Mouse (Mus musculus) right cerebral cortex, postnatal 25 days (tissue): ENCODE data around the gene Zic1.

Experiments used
- DNase-seq: peaks from one replicate; pipeline ENCODE4 v3.0.0; 2022

Gene Zic1

GRCm38 (mm10) chr9:91365664-91366063 lies at the start of gene Zic1:
TSS of gene Zic1 (minus strand) at chr9:91365810.
- no peak for DNase-seq

- DNase-seq = no peak
Observed at GRCm38 (mm10) chr9:91414007-91414661, 48.5 kb upstream of the Zic1 start.

GRCm38 (mm10) chr9:91409771-91410170 lies 44.2 kb upstream of the Zic1 start:
- no peak for DNase-seq

- DNase-seq = no peak
Observed at GRCm38 (mm10) chr9:91406258-91406763, 40.7 kb upstream of the Zic1 start.

GRCm38 (mm10) chr9:91405753-91406178 lies 40.2 kb upstream of the Zic1 start:
- no peak for DNase-seq

GRCm38 (mm10) chr9:91404905-91405752 lies 39.5 kb upstream of the Zic1 start:
- no peak for DNase-seq

GRCm38 (mm10) chr9:91404229-91404628 lies 38.6 kb upstream of the Zic1 start:
- no peak for DNase-seq

- no peak for DNase-seq
Observed at GRCm38 (mm10) chr9:91401471-91401870, 35.9 kb upstream of the Zic1 start.

- no peak for DNase-seq
Observed at GRCm38 (mm10) chr9:91400482-91401093, 35.0 kb upstream of the Zic1 start.

GRCm38 (mm10) chr9:91399976-91400375 lies 34.4 kb upstream of the Zic1 start:
- no peak for DNase-seq

- no peak for DNase-seq
Observed at GRCm38 (mm10) chr9:91395066-91395772, 29.6 kb upstream of the Zic1 start.

GRCm38 (mm10) chr9:91394211-91394646 lies 28.6 kb upstream of the Zic1 start:
- DNase-seq = no peak

GRCm38 (mm10) chr9:91393376-91394068 lies 27.9 kb upstream of the Zic1 start:
- no peak for DNase-seq

GRCm38 (mm10) chr9:91388173-91388572 lies 22.6 kb upstream of the Zic1 start:
- DNase-seq = peak; percentile 1

- DNase-seq = no peak
Observed at GRCm38 (mm10) chr9:91387740-91388080, 22.1 kb upstream of the Zic1 start.

- peak; percentile 4 for DNase-seq
Observed at GRCm38 (mm10) chr9:91386891-91387739, 21.5 kb upstream of the Zic1 start.

GRCm38 (mm10) chr9:91386502-91386890 lies 20.9 kb upstream of the Zic1 start:
- DNase-seq = peak; percentile 2

- no peak for DNase-seq
Observed at GRCm38 (mm10) chr9:91385561-91386430, 20.2 kb upstream of the Zic1 start.

GRCm38 (mm10) chr9:91384693-91385560 lies 19.3 kb upstream of the Zic1 start:
- DNase-seq = no peak
